Mouse (Mus musculus): ENCODE results near the gene Ccr1. TPM values are rescaled to one million over a fixed set of nuclear protein-coding genes. Genes with fewer than 3 reads are reported as not detected.

The Ccr1 gene
- polyA plus RNA-seq, 1 experiment from 2014 or later = 1.9 TPM

- 86% methylated on average over 2 of the region's 2 CpGs for WGBS
- no peak overlapping the region for H3K27ac ChIP-seq
- no peaks in the 10 kb centered on the region for H3K4me1 ChIP-seq
- no peaks in the 10 kb centered on the region for H3K27me3 ChIP-seq
- no peak overlapping the region for H3K9ac ChIP-seq
- no peaks in the 10 kb centered on the region for H3K9me3 ChIP-seq (replicated peaks)
- H3K36me3 ChIP-seq = no peaks in the 10 kb centered on the region
- ATAC-seq (replicated peaks; ENCODE audit: low FRiP score) = no peak
- H3K4me3 ChIP-seq (replicated peaks) = no peak overlapping the region
- H3K4me2 ChIP-seq = no peak overlapping the region
Observed at GRCm38 (mm10) chr9:123949432-123949831, 19.1 kb downstream of the Ccr1 start.

GRCm38 (mm10) chr9:123947815-123948214 is 20.7 kb downstream of the Ccr1 start:
- no peaks in the 10 kb centered on the region for H3K9me3 ChIP-seq (replicated peaks)
- H3K27ac ChIP-seq = no peak overlapping the region
- no peak overlapping the region for H3K4me3 ChIP-seq (replicated peaks)
- H3K36me3 ChIP-seq = no peaks in the 10 kb centered on the region
- no peaks in the 10 kb centered on the region for H3K4me1 ChIP-seq
- WGBS = 66% methylated on average over 1 of the region's 1 CpGs
- H3K9ac ChIP-seq = no peak overlapping the region
- H3K4me2 ChIP-seq = no peak overlapping the region
- no peaks in the 10 kb centered on the region for H3K27me3 ChIP-seq
- no peak for ATAC-seq (replicated peaks; ENCODE audit: low FRiP score)

GRCm38 (mm10) chr9:123942025-123942424 is 26.5 kb downstream of the Ccr1 start:
- Histone ChIP-seq H3K9ac (no peak overlapping the region), H3K9me3 (replicated peaks) (no peaks in the 10 kb centered on the region), H3K27ac (no peak overlapping the region), H3K27me3 (no peaks in the 10 kb centered on the region), H3K4me3 (replicated peaks) (no peak overlapping the region), H3K36me3 (no peaks in the 10 kb centered on the region), H3K4me1 (no peaks in the 10 kb centered on the region), H3K4me2 (no peak overlapping the region)
- 85% methylated on average over 3 of the region's 3 CpGs for WGBS
- no peak for ATAC-seq (replicated peaks; ENCODE audit: low FRiP score)

GRCm38 (mm10) chr9:123941316-123941715 is 27.2 kb downstream of the Ccr1 start:
- no peaks in the 10 kb centered on the region for H3K27me3 ChIP-seq
- no peak overlapping the region for H3K4me3 ChIP-seq (replicated peaks)
- H3K4me1 ChIP-seq = no peaks in the 10 kb centered on the region
- ATAC-seq (replicated peaks; ENCODE audit: low FRiP score) = no peak
- H3K9me3 ChIP-seq (replicated peaks) = no peaks in the 10 kb centered on the region
- WGBS = 71% methylated on average over 2 of the region's 2 CpGs
- no peak overlapping the region for H3K4me2 ChIP-seq
- no peaks in the 10 kb centered on the region for H3K36me3 ChIP-seq
- H3K27ac ChIP-seq = no peak overlapping the region
- H3K9ac ChIP-seq = no peak overlapping the region

- no peak overlapping the region for H3K27ac ChIP-seq
- no peak overlapping the region for H3K4me3 ChIP-seq (replicated peaks)
- no peak overlapping the region for H3K9ac ChIP-seq
- no peaks in the 10 kb centered on the region for H3K27me3 ChIP-seq
- no peak overlapping the region for H3K4me2 ChIP-seq
- no peaks in the 10 kb centered on the region for H3K36me3 ChIP-seq
- ATAC-seq (replicated peaks; ENCODE audit: low FRiP score) = no peak
- H3K4me1 ChIP-seq = no peaks in the 10 kb centered on the region
- no peaks in the 10 kb centered on the region for H3K9me3 ChIP-seq (replicated peaks)
Observed at GRCm38 (mm10) chr9:123940628-123941027, 27.9 kb downstream of the Ccr1 start.

GRCm38 (mm10) chr9:123940168-123940567 is 28.3 kb downstream of the Ccr1 start:
- no peaks in the 10 kb centered on the region for H3K27me3 ChIP-seq
- no peak overlapping the region for H3K4me2 ChIP-seq
- no peak overlapping the region for H3K4me3 ChIP-seq (replicated peaks)
- no peaks in the 10 kb centered on the region for H3K4me1 ChIP-seq
- no peak overlapping the region for H3K9ac ChIP-seq
- no peak for ATAC-seq (replicated peaks; ENCODE audit: low FRiP score)
- no peaks in the 10 kb centered on the region for H3K9me3 ChIP-seq (replicated peaks)
- no peaks in the 10 kb centered on the region for H3K36me3 ChIP-seq
- 43% methylated on average over 1 of the region's 1 CpGs for WGBS
- no peak overlapping the region for H3K27ac ChIP-seq

- Histone ChIP-seq H3K4me2 (no peak overlapping the region), H3K27ac (no peak overlapping the region), H3K36me3 (no peaks in the 10 kb centered on the region), H3K9me3 (replicated peaks) (no peaks in the 10 kb centered on the region), H3K27me3 (no peaks in the 10 kb centered on the region), H3K9ac (no peak overlapping the region), H3K4me3 (replicated peaks) (no peak overlapping the region), H3K4me1 (no peaks in the 10 kb centered on the region)
- WGBS = 85% methylated on average over 2 of the region's 2 CpGs
- ATAC-seq (replicated peaks; ENCODE audit: low FRiP score) = no peak
Observed at GRCm38 (mm10) chr9:123937989-123938388, 30.5 kb downstream of the Ccr1 start.

- Histone ChIP-seq H3K36me3 (no peaks in the 10 kb centered on the region), H3K27ac (no peak overlapping the region), H3K9ac (no peak overlapping the region), H3K4me2 (no peak overlapping the region), H3K27me3 (no peaks in the 10 kb centered on the region), H3K9me3 (replicated peaks) (no peaks in the 10 kb centered on the region), H3K4me1 (no peaks in the 10 kb centered on the region), H3K4me3 (replicated peaks) (no peak overlapping the region)
- no peak for ATAC-seq (replicated peaks; ENCODE audit: low FRiP score)
- 70% methylated on average over 9 of the region's 9 CpGs for WGBS
Observed at GRCm38 (mm10) chr9:123936604-123937280, 31.8 kb downstream of the Ccr1 start.

- Histone ChIP-seq H3K9ac (no peak overlapping the region), H3K4me2 (no peak overlapping the region), H3K9me3 (replicated peaks) (no peaks in the 10 kb centered on the region), H3K27me3 (no peaks in the 10 kb centered on the region), H3K4me1 (no peaks in the 10 kb centered on the region), H3K36me3 (no peaks in the 10 kb centered on the region), H3K4me3 (replicated peaks) (no peak overlapping the region), H3K27ac (no peak overlapping the region)
- no peak for ATAC-seq (replicated peaks; ENCODE audit: low FRiP score)
- WGBS = 94% methylated on average over 5 of the region's 5 CpGs
Observed at GRCm38 (mm10) chr9:123935776-123936175, 32.7 kb downstream of the Ccr1 start.

GRCm38 (mm10) chr9:123935346-123935745 is 33.1 kb downstream of the Ccr1 start:
- Histone ChIP-seq H3K27me3 (no peaks in the 10 kb centered on the region), H3K27ac (no peak overlapping the region), H3K9ac (no peak overlapping the region), H3K4me2 (no peak overlapping the region), H3K4me1 (no peaks in the 10 kb centered on the region), H3K9me3 (replicated peaks) (no peaks in the 10 kb centered on the region), H3K4me3 (replicated peaks) (no peak overlapping the region), H3K36me3 (no peaks in the 10 kb centered on the region)
- 90% methylated on average over 6 of the region's 6 CpGs for WGBS
- ATAC-seq (replicated peaks; ENCODE audit: low FRiP score) = no peak

GRCm38 (mm10) chr9:123933716-123934445 is 34.6 kb downstream of the Ccr1 start:
- H3K27me3 ChIP-seq = no peaks in the 10 kb centered on the region
- H3K4me1 ChIP-seq = 0 out of 2 replicates have a peak, but pooled peaks cover 1% of the 10 kb centered on the region
- no peaks in the 10 kb centered on the region for H3K9me3 ChIP-seq (replicated peaks)
- H3K4me2 ChIP-seq = no peak overlapping the region
- H3K27ac ChIP-seq = no peak overlapping the region
- no peaks in the 10 kb centered on the region for H3K36me3 ChIP-seq
- ATAC-seq (replicated peaks; ENCODE audit: low FRiP score) = no peak
- no peak overlapping the region for H3K9ac ChIP-seq
- H3K4me3 ChIP-seq (replicated peaks) = no peak overlapping the region
- 94% methylated on average over 5 of the region's 5 CpGs for WGBS

GRCm38 (mm10) chr9:123932911-123933675 is 35.4 kb downstream of the Ccr1 start:
- no peak for ATAC-seq (replicated peaks; ENCODE audit: low FRiP score)
- no peaks in the 10 kb centered on the region for H3K36me3 ChIP-seq
- 0 out of 2 replicates have a peak, but pooled peaks cover 8% of the 10 kb centered on the region for H3K4me1 ChIP-seq
- no peaks in the 10 kb centered on the region for H3K27me3 ChIP-seq
- H3K4me2 ChIP-seq = no peak overlapping the region
- no peaks in the 10 kb centered on the region for H3K9me3 ChIP-seq (replicated peaks)
- no peak overlapping the region for H3K9ac ChIP-seq
- no peak overlapping the region for H3K4me3 ChIP-seq (replicated peaks)
- no peak overlapping the region for H3K27ac ChIP-seq
- WGBS = 94% methylated on average over 19 of the region's 19 CpGs

Measured in kidney, embryonic 15.5 days (tissue).